Mouse (Mus musculus) MEL (cell line): ENCODE measurements at regions not wholly inside any gene's neighbourhood (a gene's known extent, or its start where the extent isn't known, plus 50 kb on each side); places are given as distances from the start of the nearest gene placed in this dataset.
A peak's percentile ranks its signal among the peaks of the same experiment; 100 is the strongest.

ENCODE experiments used
- DNase-seq: peaks from one replicate; pipeline ENCODE4 v3.0.0; 2011; ENCODE audit warnings: low read depth, low spot score
- H3K27ac ChIP-seq: 2 replicates; pipeline ENCODE4 v1.5.1; 2012; ENCODE audit warnings: low read depth, mild to moderate bottlenecking, control low read depth, low read length, moderate library complexity; ENCODE audit not compliant: control insufficient read depth
- H3K27me3 ChIP-seq, 2 experiments: fragments of 150-350 bp in 1 of 2; sonication (generic) in 1 of 2; 2 replicates each; pipeline ENCODE4 v1.6.1; 2012; ENCODE audit warnings: low read length in 2 of 2, mild to moderate bottlenecking in 2 of 2, improper control_type of control experiment in 1 of 2, moderate library complexity in 1 of 2; ENCODE audit not compliant: insufficient read depth in 2 of 2, control insufficient read depth in 1 of 2
- H3K36me3 ChIP-seq, 2 experiments: 2 replicates each; pipeline ENCODE4 v1.6.1; 2012 to 2014; ENCODE audit warnings: low read length in 2 of 2, improper control_type of control experiment in 1 of 2, inconsistent platforms in 1 of 2, mild to moderate bottlenecking in 1 of 2; ENCODE audit not compliant: insufficient read depth in 2 of 2, control insufficient read depth in 1 of 2
- H3K4me1 ChIP-seq, 2 experiments: fragments of 150-350 bp in 1 of 2; sonication (generic) in 1 of 2; 2 replicates each; pipeline ENCODE4 v1.6.1; 2012; ENCODE audit warnings: low read length in 2 of 2, improper control_type of control experiment in 1 of 2, mild to moderate bottlenecking in 1 of 2; ENCODE audit not compliant: insufficient read depth in 2 of 2, control insufficient read depth in 1 of 2
- H3K4me3 ChIP-seq, 2 experiments: fragments of 150-350 bp in 1 of 2; sonication (generic) in 1 of 2; 2 replicates each; pipeline ENCODE4 v1.5.1; 2012; ENCODE audit warnings: low read depth in 2 of 2, low read length in 2 of 2, mild to moderate bottlenecking in 2 of 2, moderate library complexity in 2 of 2, control low read depth in 1 of 2, improper control_type of control experiment in 1 of 2; ENCODE audit not compliant: control insufficient read depth in 1 of 2, insufficient read depth in 1 of 2
- H3K79me2 ChIP-seq: 2 replicates; pipeline ENCODE4 v1.6.1; 2012; ENCODE audit warnings: mild to moderate bottlenecking, low read length, moderate library complexity; ENCODE audit not compliant: control insufficient read depth, poor library complexity, insufficient read depth
- H3K9ac ChIP-seq: 2 replicates; pipeline ENCODE4 v1.6.1; 2012; ENCODE audit warnings: low read depth, mild to moderate bottlenecking, control low read depth, low read length, moderate library complexity; ENCODE audit not compliant: control insufficient read depth, poor library complexity, severe bottlenecking
- H3K9me3 ChIP-seq: fragments of 150-350 bp; sonication (generic); replicated peaks from 2 replicates; pipeline ENCODE4 v1.6.1; 2012; ENCODE audit warnings: mild to moderate bottlenecking, low read length, improper control_type of control experiment, moderate library complexity; ENCODE audit not compliant: insufficient read depth
- CHD1 ChIP-seq: IDR thresholded peaks from 2 replicates; pipeline ENCODE4 v1.6.1; 2012; ENCODE audit warnings: low read depth, mild to moderate bottlenecking, inconsistent platforms, low read length, improper control_type of control experiment
- CTCF ChIP-seq, 3 experiments: IDR thresholded peaks in 2 of 3; conservative IDR thresholded peaks in 1 of 3; 2 replicates each; pipeline ENCODE4 v1.5.1; 2011 to 2012; ENCODE audit warnings: low read length in 3 of 3, low read depth in 2 of 3, mild to moderate bottlenecking in 2 of 3, improper control_type of control experiment in 1 of 3, inconsistent platforms in 1 of 3, mixed read lengths in 1 of 3, moderate library complexity in 1 of 3; ENCODE audit not compliant: control insufficient read depth in 1 of 3, insufficient read depth in 1 of 3, poor library complexity in 1 of 3, severe bottlenecking in 1 of 3
- E2F4 ChIP-seq: IDR thresholded peaks from 2 replicates; pipeline ENCODE4 v1.6.1; 2011; ENCODE audit warnings: low read depth, low read length, improper control_type of control experiment, borderline replicate concordance
- ETS1 ChIP-seq: IDR thresholded peaks from 2 replicates; pipeline ENCODE4 v1.6.1; 2012; ENCODE audit warnings: low read depth, mild to moderate bottlenecking, inconsistent platforms, low read length, improper control_type of control experiment, moderate library complexity
- GABPA ChIP-seq: IDR thresholded peaks from 2 replicates; pipeline ENCODE4 v1.6.1; 2012; ENCODE audit warnings: low read depth, mild to moderate bottlenecking, inconsistent platforms, low read length, improper control_type of control experiment, moderate library complexity
- GATA1 ChIP-seq: IDR thresholded peaks from 2 replicates; pipeline ENCODE4 v1.6.1; 2011; ENCODE audit warnings: low read depth, low read length, improper control_type of control experiment
- HCFC1 ChIP-seq: IDR thresholded peaks from 2 replicates; pipeline ENCODE4 v1.6.1; 2012; ENCODE audit warnings: low read depth, mild to moderate bottlenecking, inconsistent platforms, low read length, improper control_type of control experiment, moderate library complexity
- JUND ChIP-seq: IDR thresholded peaks from 2 replicates; pipeline ENCODE4 v1.6.1; 2011; ENCODE audit warnings: low read depth, mild to moderate bottlenecking, improper control_type of control experiment, low read length
- MAZ ChIP-seq: IDR thresholded peaks from 2 replicates; pipeline ENCODE4 v1.6.1; 2012; ENCODE audit warnings: low read depth, mild to moderate bottlenecking, inconsistent platforms, low read length, improper control_type of control experiment
- MEF2A ChIP-seq: IDR thresholded peaks from 2 replicates; pipeline ENCODE4 v1.6.1; 2014; ENCODE audit warnings: low read depth, mild to moderate bottlenecking, inconsistent platforms, low read length, improper control_type of control experiment; ENCODE audit not compliant: poor library complexity, insufficient replicate concordance, severe bottlenecking; ENCODE audit errors: extremely low read depth
- MXI1 ChIP-seq: IDR thresholded peaks from 2 replicates; pipeline ENCODE4 v1.6.1; 2011; ENCODE audit warnings: mild to moderate bottlenecking, low read depth, low read length, improper control_type of control experiment
- MYB ChIP-seq: IDR thresholded peaks from 2 replicates; pipeline ENCODE4 v1.6.1; 2011; ENCODE audit warnings: mild to moderate bottlenecking, low read depth, low read length, improper control_type of control experiment
- NRF1 ChIP-seq: IDR thresholded peaks from 2 replicates; pipeline ENCODE4 v1.6.1; 2014; ENCODE audit warnings: low read depth, mild to moderate bottlenecking, inconsistent platforms, low read length, improper control_type of control experiment, moderate library complexity; ENCODE audit not compliant: poor library complexity, insufficient read depth, severe bottlenecking
- POLR2AphosphoS2 ChIP-seq: IDR thresholded peaks from 2 replicates; pipeline ENCODE4 v1.6.1; 2011; ENCODE audit warnings: low read length, improper control_type of control experiment
- RCOR1 ChIP-seq: IDR thresholded peaks from 2 replicates; pipeline ENCODE4 v1.6.1; 2012; ENCODE audit warnings: low read depth, mild to moderate bottlenecking, inconsistent platforms, low read length, improper control_type of control experiment
- TAL1 ChIP-seq: IDR thresholded peaks from 2 replicates; pipeline ENCODE4 v1.6.1; 2012; ENCODE audit warnings: mild to moderate bottlenecking, inconsistent platforms, low read length, moderate library complexity, mixed read lengths
- TCF12 ChIP-seq: IDR thresholded peaks from 2 replicates; pipeline ENCODE4 v1.6.1; 2014; ENCODE audit warnings: low read depth, mild to moderate bottlenecking, inconsistent platforms, low read length, improper control_type of control experiment, moderate library complexity
- UBTF ChIP-seq: IDR thresholded peaks from 2 replicates; pipeline ENCODE4 v1.6.1; 2012; ENCODE audit warnings: low read depth, mild to moderate bottlenecking, inconsistent platforms, low read length, improper control_type of control experiment, moderate library complexity, borderline replicate concordance; ENCODE audit not compliant: insufficient read depth
- USF1 ChIP-seq: IDR thresholded peaks from 2 replicates; pipeline ENCODE4 v1.6.1; 2014; ENCODE audit warnings: low read depth, mild to moderate bottlenecking, inconsistent platforms, low read length, improper control_type of control experiment, moderate library complexity
- USF2 ChIP-seq, 2 experiments: IDR thresholded peaks; 2 replicates each; pipeline ENCODE4 v1.6.1; 2011 to 2012; ENCODE audit warnings: improper control_type of control experiment in 2 of 2, low read length in 2 of 2, borderline replicate concordance in 1 of 2, inconsistent platforms in 1 of 2, low read depth in 1 of 2, mild to moderate bottlenecking in 1 of 2; ENCODE audit not compliant: insufficient read depth in 1 of 2
- ZC3H11A ChIP-seq: IDR thresholded peaks from 2 replicates; pipeline ENCODE4 v1.6.1; 2012; ENCODE audit warnings: low read depth, mild to moderate bottlenecking, inconsistent platforms, low read length, improper control_type of control experiment
- ZMIZ1 ChIP-seq: IDR thresholded peaks from 2 replicates; pipeline ENCODE4 v1.6.1; 2012; ENCODE audit warnings: low read depth, mild to moderate bottlenecking, inconsistent platforms, low read length, improper control_type of control experiment, moderate library complexity

GRCm38 (mm10) chr16:93311644-93312043 lies 292.2 kb downstream of the Setd4 start:
- Histone ChIP-seq H3K4me3 (no peak overlapping the region), H3K27ac (no peak overlapping the region), H3K79me2 (no peaks in the 10 kb centered on the region), H3K27me3 (no peaks in the 10 kb centered on the region; a peak in 1 of 4 replicates), H3K9ac (no peak overlapping the region), H3K4me1 (no peaks in the 10 kb centered on the region)
- TF ChIP-seq RCOR1 (no peak), HCFC1 (no peak), ZMIZ1 (no peak)
- TF ChIP-seq, all 39 proteins: peak for 0
- Histone ChIP-seq H3K9me3 (no peaks in the 10 kb centered on the region), H3K36me3 (no peaks in the 10 kb centered on the region)
- no peak for DNase-seq

GRCm38 (mm10) chr16:93308666-93309360 lies 295.1 kb downstream of the Setd4 start:
- Histone ChIP-seq H3K4me1 (no peaks in the 10 kb centered on the region), H3K27ac (no peak overlapping the region), H3K36me3 (no peaks in the 10 kb centered on the region), H3K4me3 (no peak overlapping the region), H3K79me2 (no peaks in the 10 kb centered on the region), H3K9ac (no peak overlapping the region), H3K27me3 (no peaks in the 10 kb centered on the region), H3K9me3 (no peaks in the 10 kb centered on the region)
- TF ChIP-seq POLR2AphosphoS2 (no peak), ETS1 (no peak), TAL1 (no peak), USF2 (IDR thresholded peaks at IDR 0.05; ENCODE audit: borderline replicate concordance in 1 of 2, insufficient read depth in 1 of 2, low read depth in 1 of 2, low read length in 2 of 2) (no peak), TCF12 (no peak), JUND (no peak), CTCF (IDR thresholded peaks at IDR 0.05 in 2 of 3, conservative IDR thresholded peaks at IDR 0.05 in 1 of 3; ENCODE audit: control insufficient read depth in 1 of 3, insufficient read depth in 1 of 3, low read depth in 2 of 3, low read length in 3 of 3, poor library complexity in 1 of 3, severe bottlenecking in 1 of 3) (no peak; a peak in 1 of 6 replicates), ZMIZ1 (no peak), MXI1 (no peak), CHD1 (no peak), GATA1 (no peak), E2F4 (no peak), MEF2A (no peak), MYB (no peak), GABPA (no peak), MAZ (no peak), UBTF (no peak), ZC3H11A (no peak), USF1 (no peak), NRF1 (no peak)
- DNase-seq: peak; percentile 23
